Mouse (Mus musculus) olfactory bulb, adult 2 months (tissue): ENCODE measurements around the gene Aloxe3. TPM values are rescaled to one million over a fixed set of nuclear protein-coding genes. Genes with fewer than 3 reads are reported as not detected.

Source experiments
- H3K27ac ChIP-seq: fragments of 200-500 bp; 2 replicates; pipeline ENCODE4 v1.5.1; 2012; ENCODE audit warnings: low read depth, low read length; ENCODE audit not compliant: insufficient read depth
- H3K4me1 ChIP-seq: fragments of 200-500 bp; 2 replicates; pipeline ENCODE4 v1.6.1; 2012; ENCODE audit warnings: low read length; ENCODE audit not compliant: control insufficient read depth, insufficient read depth
- H3K4me3 ChIP-seq: fragments of 200-500 bp; 2 replicates; pipeline ENCODE4 v1.5.1; 2012; ENCODE audit warnings: mild to moderate bottlenecking, low read depth, low read length, moderate library complexity; ENCODE audit not compliant: insufficient read depth
- CTCF ChIP-seq: fragments of 200-500 bp; IDR thresholded peaks from 2 replicates; pipeline ENCODE4 v1.5.1; 2012; ENCODE audit warnings: low read depth, mild to moderate bottlenecking, low read length, moderate library complexity; ENCODE audit not compliant: insufficient read depth
- POLR2A ChIP-seq: fragments of 200-500 bp; IDR thresholded peaks from 2 replicates; pipeline ENCODE4 v1.6.1; 2012; ENCODE audit warnings: mild to moderate bottlenecking, low read depth, low read length, moderate library complexity; ENCODE audit not compliant: insufficient read depth
- WGBS: fragments of 180-500 bp; shearing (Covaris S2); methylation state at CpG from one replicate; pipeline ENCODE4 v1.1.7; 2018; 5-methylcytosine and 5-hydroxymethylcytosine counted together
- polyA plus RNA-seq: library from polyadenylated mRNA; stranded (reverse); fragments of >200 nt; gene quantifications from 2 replicates; pipeline ENCODE4 v1.2.4, GENCODE M21; 2012; ENCODE audit warnings: low replicate concordance; ENCODE audit not compliant: missing spikeins, insufficient read depth, insufficient read length

Aloxe3 gene
- polyA plus RNA-seq, 1 experiment = not detected

- WGBS = 75% methylated on average over 3 of the region's 3 CpGs
Measured at GRCm38 (mm10) chr11:69114018-69114417, 11.7 kb upstream of the Aloxe3 start.

GRCm38 (mm10) chr11:69114621-69115020 is 11.1 kb upstream of the Aloxe3 start:
- peaks cover 6% of the 10 kb centered on the region for H3K4me1 ChIP-seq
- 84% methylated on average over 3 of the region's 3 CpGs for WGBS
- H3K4me3 ChIP-seq = no peak overlapping the region
- no peak for TF ChIP-seq CTCF
- no peak for TF ChIP-seq POLR2A
- H3K27ac ChIP-seq = no peak overlapping the region

More at GRCm38 (mm10) chr11:69114018-69114417, 11.7 kb upstream of the Aloxe3 start:
- H3K4me1 ChIP-seq = peaks cover 7% of the 10 kb centered on the region
- H3K27ac ChIP-seq = no peak overlapping the region
- TF ChIP-seq CTCF (no peak), POLR2A (no peak)
- no peak overlapping the region for H3K4me3 ChIP-seq

GRCm38 (mm10) chr11:69116843-69117242 is 8.9 kb upstream of the Aloxe3 start:
- peaks cover 19% of the 10 kb centered on the region for H3K4me1 ChIP-seq
- H3K4me3 ChIP-seq = no peak overlapping the region
- 60% methylated on average over 5 of the region's 5 CpGs for WGBS
- no peak overlapping the region for H3K27ac ChIP-seq
- no peak for TF ChIP-seq CTCF
- TF ChIP-seq POLR2A = no peak

- WGBS = under 1% methylated on average over 45 of the region's 45 CpGs
- Histone ChIP-seq H3K4me1 (peaks cover 19% of the 10 kb centered on the region), H3K4me3 (peak overlapping the region; percentile 79), H3K27ac (peak overlapping the region; percentile 68)
- TF ChIP-seq POLR2A (no peak), CTCF (no peak)
Measured at GRCm38 (mm10) chr11:69117737-69118695, 7.7 kb upstream of the Aloxe3 start.

GRCm38 (mm10) chr11:69118765-69119164 is 6.9 kb upstream of the Aloxe3 start:
- TF ChIP-seq POLR2A (no peak), CTCF (no peak)
- Histone ChIP-seq H3K27ac (no peak overlapping the region), H3K4me3 (peak overlapping the region; percentile 79; the same call in 1 of the 2 replicates), H3K4me1 (peaks cover 19% of the 10 kb centered on the region)
- WGBS = 6% methylated on average over 15 of the region's 15 CpGs

DNA sequence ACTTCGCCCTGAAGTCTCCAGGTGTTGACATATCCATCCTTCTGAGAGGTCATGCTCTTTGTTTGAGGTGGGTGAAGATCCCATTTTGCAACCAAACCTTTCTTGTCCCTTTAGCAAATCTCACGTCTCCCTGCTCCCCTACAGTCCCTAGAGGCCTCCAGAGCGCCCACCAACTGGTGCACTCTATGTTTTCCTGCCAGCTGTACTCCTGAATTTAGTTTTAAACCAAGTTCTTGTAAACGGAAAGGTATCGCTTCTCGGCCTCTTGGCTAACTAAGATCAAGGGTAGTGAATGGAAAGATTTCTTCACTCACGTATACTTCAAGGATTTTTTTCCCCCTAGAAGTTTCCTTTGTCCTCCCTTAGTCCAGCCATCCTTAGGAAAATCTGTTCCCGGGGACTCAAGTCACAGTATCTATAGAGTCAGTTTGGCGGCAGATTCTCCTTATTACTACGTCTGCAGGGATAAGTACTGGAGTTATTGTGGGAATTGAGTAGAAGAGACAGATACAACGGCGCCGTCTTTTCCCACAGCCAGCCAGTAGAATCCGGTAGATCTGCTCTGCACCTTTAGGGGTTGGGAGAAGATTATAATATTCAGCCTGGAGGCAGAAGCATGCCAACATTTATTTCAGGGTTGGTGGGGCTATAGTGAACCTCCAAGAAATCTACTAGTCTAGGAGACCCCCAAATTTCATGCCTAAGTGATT is 6.1 kb upstream of the Aloxe3 start:
- Histone ChIP-seq H3K4me1 (peaks cover 19% of the 10 kb centered on the region), H3K27ac (no peak overlapping the region), H3K4me3 (no peak overlapping the region)
- WGBS = 72% methylated on average over 14 of the region's 14 CpGs
- TF ChIP-seq CTCF (no peak), POLR2A (no peak)

DNA sequence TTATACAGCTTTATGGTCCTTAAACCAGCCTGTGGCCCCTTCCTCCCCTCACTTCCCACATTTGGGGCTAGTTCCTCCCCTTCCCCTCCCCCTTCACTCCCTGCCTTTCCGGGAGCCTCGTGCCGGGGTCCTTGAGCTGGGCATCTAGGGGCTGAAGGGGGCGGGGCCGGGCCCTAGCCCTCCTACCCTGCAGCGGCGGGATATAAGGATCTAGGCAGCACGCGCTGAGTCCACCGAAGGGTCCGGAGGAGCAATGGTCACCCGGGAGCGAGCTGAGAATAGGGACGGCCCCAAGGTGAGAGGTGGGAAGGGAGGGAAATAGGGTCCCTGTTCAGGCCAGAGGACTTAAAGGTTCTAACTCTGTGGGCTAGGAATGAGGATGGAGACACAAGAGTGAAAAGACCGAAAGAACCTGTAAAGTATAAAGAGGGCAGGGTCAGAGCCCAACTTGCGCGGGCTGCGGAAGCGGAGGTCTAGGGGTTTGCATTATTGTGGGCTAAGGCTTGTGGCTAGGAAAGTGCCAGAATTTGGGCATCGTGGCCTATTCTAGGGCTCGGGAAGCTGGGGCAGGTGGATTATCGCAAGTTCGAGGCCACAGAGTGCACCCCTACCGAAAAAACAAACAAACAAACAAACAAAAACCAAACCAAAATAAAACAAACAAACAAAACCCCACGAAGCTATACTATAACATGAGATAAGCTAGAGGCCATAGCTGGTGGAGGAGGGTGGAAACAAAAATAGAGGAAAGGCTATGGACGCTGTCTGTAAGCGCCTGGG is 5.3 kb upstream of the Aloxe3 start, which contains the start of gene Hes7:
Hes7 (plus strand) TSS at position 184 of the 780 bp plus-strand sequence.
- WGBS = 24% methylated on average over 27 of the region's 27 CpGs
- peaks cover 20% of the 10 kb centered on the region for H3K4me1 ChIP-seq

GRCm38 (mm10) chr11:69121001-69121740 is 4.5 kb upstream of the Aloxe3 start:
- TF ChIP-seq POLR2A = no peak
- TF ChIP-seq CTCF = no peak
- Histone ChIP-seq H3K27ac (no peak overlapping the region), H3K4me1 (peaks cover 23% of the 10 kb centered on the region), H3K4me3 (peak overlapping the region; percentile 78)
- WGBS = 10% methylated on average over 33 of the region's 33 CpGs

More for the DNA sequence above, 5.3 kb upstream of the Aloxe3 start, which contains the start of gene Hes7:
- TF ChIP-seq CTCF (no peak), POLR2A (no peak)
- Histone ChIP-seq H3K4me3 (peak within 1 kb of the TSS; percentile 78), H3K27ac (no peak within 1 kb of the TSS)
